Mouse (Mus musculus): ENCODE results near the gene Myh3.

DNA sequence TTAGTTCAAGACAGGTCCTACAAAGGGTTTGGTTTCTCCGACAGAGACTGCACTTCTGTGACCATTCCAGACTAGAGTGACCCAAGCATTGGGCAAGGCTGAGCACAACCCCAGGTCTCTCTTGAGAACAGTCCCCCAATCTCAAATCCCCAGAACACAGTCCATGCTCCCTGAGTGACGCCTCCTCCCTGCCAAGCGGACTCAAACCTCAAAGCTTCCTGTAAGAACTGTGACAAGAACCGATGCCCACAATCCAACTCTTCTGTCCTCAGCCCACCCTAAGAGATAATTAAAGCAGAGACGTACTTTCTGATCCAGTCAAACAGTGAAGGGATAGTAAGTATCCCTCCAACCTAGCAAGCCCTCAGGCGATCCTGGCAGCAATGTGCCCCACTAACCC lies 35.3 kb downstream of the Myh3 start:
- no peak for TF ChIP-seq CTCF (IDR thresholded peaks at IDR 0.05; ENCODE audit: control insufficient read depth, insufficient read depth, insufficient replicate concordance, low read depth, low read length)
- no peak for TF ChIP-seq POLR2A (IDR thresholded peaks at IDR 0.05; ENCODE audit: control insufficient read depth, low read depth, low read length)

All from testis, adult 2 months (tissue).